In the genomic region with DNA sequence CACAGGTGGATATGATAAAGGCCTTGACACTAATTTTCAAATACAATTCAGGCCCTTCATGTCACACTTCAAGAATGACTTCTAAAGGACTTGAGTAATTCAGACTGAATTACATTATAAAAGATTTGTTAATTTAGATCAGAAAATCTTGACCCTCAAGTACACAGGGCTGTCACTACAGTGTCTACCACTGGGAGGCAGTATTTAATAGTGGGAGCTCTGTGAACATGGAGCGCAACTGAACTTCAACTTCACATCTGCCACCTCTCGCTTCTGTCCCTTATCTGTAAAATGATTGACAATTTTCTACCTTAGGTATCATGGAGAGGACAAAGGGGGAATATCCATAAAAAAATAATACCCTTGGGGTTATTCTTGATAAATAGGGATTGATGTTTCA, we compare ENCODE assay signal across 8 mouse cellular contexts. TPM values are rescaled to one million over a fixed set of nuclear protein-coding genes. Genes with fewer than 3 reads are reported as not detected.
A peak's percentile ranks its signal among the peaks of the same experiment; 100 is the strongest.
DNase-seq lines count a peak whose midpoint lies in the region; ATAC-seq and TF ChIP-seq lines count a peak whose summit lies in the region.
"Had no signal": no experiment of that assay in that cellular context is flagged by ENCODE, and none has a peak within 500 bp of the region (broad histone marks: within the 10 kb centered on the region; RNA-seq: fewer than 3 reads in every experiment).

No protein-coding gene starts in this region.

- in situ Hi-C loops in ES-E14 (cut with MboI; ENCODE audit: low sequenced_read_pairs in 2 of 2, unreplicated experiment in 2 of 2): no loop called here

- no peak overlapping the region for H3K4me2 ChIP-seq in heart, postnatal 0 days (ENCODE audit: low read depth, low read length)
- H3K4me2 ChIP-seq in limb, embryonic 14.5 days (replicated peaks; ENCODE audit: low read depth, low read length, severe bottlenecking): no peak overlapping the region
- H3K4me2 ChIP-seq: limb, embryonic 15.5 days had no signal

- TF ChIP-seq POLR2A in limb, embryonic 14.5 days (IDR thresholded peaks at IDR 0.05; ENCODE audit: borderline replicate concordance, extremely low read depth, insufficient read depth, insufficient read length): no peak
- TF ChIP-seq POLR2A in thymus, adult 2 months (IDR thresholded peaks at IDR 0.05; ENCODE audit: control insufficient read depth, extremely low read depth, insufficient read depth, low read length, poor library complexity): no peak

- DNase-seq in left cerebral cortex, adult 11 months (ENCODE audit: low spot score): peak; percentile 35
- no peak for DNase-seq in left cerebral cortex, adult 8-10 months (ENCODE audit: low spot score in 2 of 2)
- DNase-seq in ES-E14 (ENCODE audit: low read depth, low spot score): no peak
- peak; percentile 18 for DNase-seq in adrenal gland, postnatal 25 days
- DNase-seq in heart, postnatal 0 days (ENCODE audit: low spot score): peak; percentile 59
- peak; percentile 66 for DNase-seq in limb, embryonic 14.5 days (ENCODE audit: low spot score)
- peak; percentile 56 for DNase-seq in thymus, adult 2 months

- peak; percentile 79 for TF ChIP-seq CTCF in heart, postnatal 0 days (IDR thresholded peaks at IDR 0.05; ENCODE audit: low read depth)
- TF ChIP-seq CTCF in thymus, adult 2 months (IDR thresholded peaks at IDR 0.05; ENCODE audit: borderline replicate concordance, control insufficient read depth, extremely low read depth, insufficient read depth, low read length, poor library complexity): no peak

- WGBS in heart, postnatal 0 days: 11% methylated on average over 2 of the region's 2 CpGs
- WGBS in limb, embryonic 14.5 days: 27% methylated on average over 2 of the region's 2 CpGs
- 8% methylated on average over 2 of the region's 2 CpGs for WGBS in thymus, adult 2 months

- no peak overlapping the region for H3K27ac ChIP-seq in ES-E14 (ENCODE audit: insufficient read depth, low read depth, low read length, poor library complexity, severe bottlenecking)
- no peak overlapping the region for H3K27ac ChIP-seq in heart, postnatal 0 days (ENCODE audit: low read depth)
- H3K27ac ChIP-seq in limb, embryonic 14.5 days (replicated peaks; ENCODE audit: low read depth, low read length): no peak overlapping the region
- H3K27ac ChIP-seq in thymus, adult 2 months (ENCODE audit: control insufficient read depth, insufficient read depth, low read length): no peak overlapping the region
- H3K27ac ChIP-seq: limb, embryonic 15.5 days had no signal

- peaks cover 0 to 10% of the 10 kb centered on the region in 2 experiments; a peak in 1 of 4 replicates for H3K4me1 ChIP-seq in ES-E14 (ENCODE audit: control insufficient read depth in 2 of 2, insufficient read depth in 2 of 2, low read length in 2 of 2, poor library complexity in 1 of 2)
- H3K4me1 ChIP-seq in heart, postnatal 0 days (ENCODE audit: control insufficient read depth, insufficient read depth): no peaks in the 10 kb centered on the region
- peaks cover 5% of the 10 kb centered on the region for H3K4me1 ChIP-seq in limb, embryonic 14.5 days (ENCODE audit: control insufficient read depth, insufficient read depth, low read length)
- no peaks in the 10 kb centered on the region for H3K4me1 ChIP-seq in thymus, adult 2 months (replicated peaks; ENCODE audit: control insufficient read depth, insufficient read depth, low read length)

- no peak overlapping the region for H3K4me3 ChIP-seq in ES-E14 (ENCODE audit: insufficient read depth in 1 of 2, low read depth in 1 of 2, low read length in 2 of 2, poor library complexity in 1 of 2, severe bottlenecking in 1 of 2)
- no peak overlapping the region for H3K4me3 ChIP-seq in heart, postnatal 0 days (ENCODE audit: low read depth, low read length)
- no peak overlapping the region for H3K4me3 ChIP-seq in limb, embryonic 14.5 days (replicated peaks; ENCODE audit: low read length)
- no peak overlapping the region for H3K4me3 ChIP-seq in thymus, adult 2 months (ENCODE audit: control insufficient read depth, insufficient read depth, low read length)
- H3K4me3 ChIP-seq: limb, embryonic 15.5 days had no signal

- ATAC-seq in heart, postnatal 0 days (ENCODE audit: insufficient read depth, low read depth): peak; percentile 60; the same call in 1 of the 2 replicates
- ATAC-seq in limb, embryonic 14.5 days (ENCODE audit: low FRiP score, low read depth): no peak

- no peak for TF ChIP-seq EP300 in heart, postnatal 0 days (IDR thresholded peaks at IDR 0.05; ENCODE audit: low read depth)

- H3K9ac ChIP-seq in ES-E14 (ENCODE audit: insufficient read depth, low read depth, low read length, poor library complexity, severe bottlenecking): no peak overlapping the region
- no peak overlapping the region for H3K9ac ChIP-seq in heart, postnatal 0 days (replicated peaks; ENCODE audit: low read depth, low read length)
- H3K9ac ChIP-seq in limb, embryonic 14.5 days (ENCODE audit: low read depth, low read length, severe bottlenecking): no peak overlapping the region
- H3K9ac ChIP-seq: limb, embryonic 15.5 days had no signal

- no peaks in the 10 kb centered on the region for H3K27me3 ChIP-seq in heart, postnatal 0 days (ENCODE audit: control insufficient read depth, insufficient read depth, low read length)
- H3K27me3 ChIP-seq in limb, embryonic 14.5 days (ENCODE audit: control insufficient read depth, insufficient read depth, low read length): no peaks in the 10 kb centered on the region
- no peaks in the 10 kb centered on the region; the same call in 1 of the 2 replicates for H3K27me3 ChIP-seq in thymus, adult 2 months (ENCODE audit: control insufficient read depth, insufficient read depth, low read length)
- H3K27me3 ChIP-seq: limb, embryonic 15.5 days had no signal

- H3K9me3 ChIP-seq in ES-E14 (ENCODE audit: control insufficient read depth, insufficient read depth, low read depth, low read length): no peaks in the 10 kb centered on the region
- no peaks in the 10 kb centered on the region for H3K9me3 ChIP-seq in heart, postnatal 0 days (replicated peaks; ENCODE audit: control insufficient read depth, low read length)
- H3K9me3 ChIP-seq in limb, embryonic 14.5 days (ENCODE audit: control insufficient read depth, low read length): no peaks in the 10 kb centered on the region
- H3K9me3 ChIP-seq: limb, embryonic 15.5 days had no signal

- no peaks in the 10 kb centered on the region for H3K36me3 ChIP-seq in ES-E14 (ENCODE audit: control insufficient read depth, insufficient read depth, low read length, poor library complexity, severe bottlenecking)
- H3K36me3 ChIP-seq in heart, postnatal 0 days (replicated peaks; ENCODE audit: control insufficient read depth, insufficient read depth, low read length): peaks cover 35% of the 10 kb centered on the region
- H3K36me3 ChIP-seq in limb, embryonic 14.5 days (ENCODE audit: control insufficient read depth, insufficient read depth, low read length): peaks cover 19% of the 10 kb centered on the region
- H3K36me3 ChIP-seq in thymus, adult 2 months (ENCODE audit: control insufficient read depth, insufficient read depth, low read length): no peaks in the 10 kb centered on the region

TF ChIP-seq in ES-E14, 5 proteins besides CTCF, POLR2A, EP300 and RAD21:
- TF ChIP-seq ZC3H11A (IDR thresholded peaks at IDR 0.05; ENCODE audit: borderline replicate concordance, low read depth, low read length) (peak; percentile 64; the same call in 1 of the 2 replicates), CHD2 (IDR thresholded peaks at IDR 0.05; ENCODE audit: low read depth, low read length) (no peak), ZNF384 (IDR thresholded peaks at IDR 0.05; ENCODE audit: low read depth, low read length) (no peak), MAFK (IDR thresholded peaks at IDR 0.05; ENCODE audit: insufficient read depth, low read depth, low read length) (no peak), HCFC1 (IDR thresholded peaks at IDR 0.05; ENCODE audit: borderline replicate concordance, insufficient read depth, low read length) (no peak)

RNA-seq across cellular contexts. Expression of a gene that starts 8.7 kb away (rescaled TPM):
- 10 to 100 TPM; 10.4 to 12.9 (median 11.2) TPM for total RNA-seq in left cerebral cortex, adult 8-10 months (2022)
- total RNA-seq in ES-E14 (2012; rRNA removed): 19.1 and 19.4 TPM in 2 replicates
- 19.4 and 20.1 TPM in 2 replicates for total RNA-seq in adrenal gland, postnatal 25 days (2021)
- 6.3 and 10.0 TPM in 2 replicates for total RNA-seq in heart, postnatal 0 days (2014; rRNA removed; ENCODE audit: low replicate concordance)
- polyA plus RNA-seq in heart, postnatal 0 days (2015; fragmentation: Nextera tagmentation; extraction: Ambion mirVana): 5.2 and 5.3 TPM in 2 replicates
- 12.6 and 15.5 TPM in 2 replicates for polyA plus RNA-seq in limb, embryonic 14.5 days (2012; rRNA removed)
- 14.0 and 15.5 TPM in 2 replicates for polyA plus RNA-seq in limb, embryonic 14.5 days (2014; fragmentation: Nextera tagmentation; extraction: Ambion mirVana)
- 0.94 and 1.0 TPM in 2 replicates for polyA plus RNA-seq in thymus, adult 2 months (2012; rRNA removed)

RNA-seq across cellular contexts. Expression of a gene that starts 10.9 kb away (rescaled TPM):
- total RNA-seq in left cerebral cortex, adult 8-10 months (2022): 10 to 100 TPM in 1 of 4 experiments, 1 to 10 TPM in 3; 7.7 to 10.2 (median 8.3) TPM
- total RNA-seq in ES-E14 (2012; rRNA removed): 7.5 and 7.6 TPM in 2 replicates
- 17.2 and 17.5 TPM in 2 replicates for total RNA-seq in adrenal gland, postnatal 25 days (2021)
- total RNA-seq in heart, postnatal 0 days (2014; rRNA removed; ENCODE audit: low replicate concordance): 16.4 and 27.3 TPM in 2 replicates
- 11.8 and 14.2 TPM in 2 replicates for polyA plus RNA-seq in heart, postnatal 0 days (2015; fragmentation: Nextera tagmentation; extraction: Ambion mirVana)
- 57.0 and 59.1 TPM in 2 replicates for polyA plus RNA-seq in limb, embryonic 14.5 days (2012; rRNA removed)
- polyA plus RNA-seq in limb, embryonic 14.5 days (2014; fragmentation: Nextera tagmentation; extraction: Ambion mirVana): 59.6 and 71.0 TPM in 2 replicates
- 0.56 and 1.1 TPM in 2 replicates for polyA plus RNA-seq in thymus, adult 2 months (2012; rRNA removed)

RNA-seq across cellular contexts. Expression of a gene that starts 19.9 kb away (rescaled TPM):
- 100 to 1,000 TPM; 158 to 168 (median 161) TPM for total RNA-seq in left cerebral cortex, adult 8-10 months (2022)
- 4.9 and 8.9 TPM in 2 replicates for total RNA-seq in ES-E14 (2012; rRNA removed)
- total RNA-seq in adrenal gland, postnatal 25 days (2021): 30.7 and 36.1 TPM in 2 replicates
- 8.9 and 14.5 TPM in 2 replicates for total RNA-seq in heart, postnatal 0 days (2014; rRNA removed; ENCODE audit: low replicate concordance)
- 7.4 and 8.3 TPM in 2 replicates for polyA plus RNA-seq in heart, postnatal 0 days (2015; fragmentation: Nextera tagmentation; extraction: Ambion mirVana)
- 6.3 and 8.9 TPM in 2 replicates for polyA plus RNA-seq in limb, embryonic 14.5 days (2012; rRNA removed)
- 8.0 and 9.6 TPM in 2 replicates for polyA plus RNA-seq in limb, embryonic 14.5 days (2014; fragmentation: Nextera tagmentation; extraction: Ambion mirVana)
- polyA plus RNA-seq in thymus, adult 2 months (2012; rRNA removed): 0.17 and 0.55 TPM in 2 replicates

Comparison
In these comparisons a context has a peak if more than half of its experiments do, and no peak if none do; other contexts are left out.
1. DNase-seq: peak in left cerebral cortex, adult 11 months (single experiment), adrenal gland, postnatal 25 days (single experiment), heart, postnatal 0 days (single experiment), limb, embryonic 14.5 days (single experiment) and thymus, adult 2 months (single experiment); none in left cerebral cortex, adult 8-10 months (0 of 2) and ES-E14 (single experiment).